Mouse (Mus musculus) bone marrow, adult 2 months (tissue): Measurements from ENCODE around the gene Stmn3. TPM values are rescaled to one million over a fixed set of nuclear protein-coding genes. Genes with fewer than 3 reads are reported as not detected.
A peak's percentile ranks its signal among the peaks of the same experiment; 100 is the strongest.

ENCODE experiments used
- H3K27ac ChIP-seq: fragments of 200-500 bp; 2 replicates; pipeline ENCODE4 v1.5.1; 2012; ENCODE audit warnings: low read depth, mild to moderate bottlenecking, control low read depth, inconsistent platforms, low read length; ENCODE audit not compliant: control insufficient read depth, poor library complexity, insufficient read depth
- H3K4me1 ChIP-seq: fragments of 200-500 bp; 2 replicates; pipeline ENCODE4 v1.6.1; 2011; ENCODE audit warnings: low read length; ENCODE audit not compliant: control insufficient read depth, insufficient read depth
- H3K4me3 ChIP-seq: fragments of 200-500 bp; replicated peaks from 2 replicates; pipeline ENCODE3; 2011; ENCODE audit warnings: mild to moderate bottlenecking, low read depth, low read length, control low read depth; ENCODE audit not compliant: control insufficient read depth
- CTCF ChIP-seq: fragments of 200-500 bp; IDR thresholded peaks from 2 replicates; pipeline ENCODE4 v1.5.1; 2011; ENCODE audit warnings: low read length, control low read depth; ENCODE audit not compliant: control insufficient read depth, insufficient read depth
- POLR2A ChIP-seq: fragments of 200-500 bp; IDR thresholded peaks from 2 replicates; pipeline ENCODE4 v1.6.1; 2011; ENCODE audit warnings: low read depth, mild to moderate bottlenecking, control low read depth, low read length, borderline replicate concordance; ENCODE audit not compliant: control insufficient read depth
- WGBS: fragments of 180-500 bp; shearing (Covaris S2); methylation state at CpG from one replicate; pipeline ENCODE4 v1.1.7; 2018; 5-methylcytosine and 5-hydroxymethylcytosine counted together
- polyA plus RNA-seq: library from polyadenylated mRNA; stranded (reverse); fragments of >200 nt; gene quantifications from 2 replicates; pipeline ENCODE4 v1.2.4, GENCODE M21; 2011; ENCODE audit warnings: low replicate concordance; ENCODE audit not compliant: missing spikeins, insufficient read depth, insufficient read length

The Stmn3 gene
- polyA plus RNA-seq, 1 experiment, result 2.7 TPM

GRCm38 (mm10) chr2:181322136-181322535 is 7.8 kb upstream of the Stmn3 start:
- Histone ChIP-seq H3K27ac (no peak overlapping the region), H3K4me1 (no peaks in the 10 kb centered on the region; the same call in 1 of the 2 replicates), H3K4me3 (no peak overlapping the region)
- WGBS, result 88% methylated on average over 5 of the region's 5 CpGs
- TF ChIP-seq CTCF, result no peak
- TF ChIP-seq POLR2A, result no peak

- TF ChIP-seq POLR2A (no peak), CTCF (no peak)
- no peak overlapping the region for H3K27ac ChIP-seq
- H3K4me3 ChIP-seq, result peak overlapping the region; percentile 90
- H3K4me1 ChIP-seq, result no peaks in the 10 kb centered on the region; the same call in 1 of the 2 replicates
- WGBS, result 10% methylated on average over 7 of the region's 7 CpGs
These were observed 5.8 kb upstream of the Stmn3 start for GRCm38 (mm10) chr2:181320103-181320499.

DNA sequence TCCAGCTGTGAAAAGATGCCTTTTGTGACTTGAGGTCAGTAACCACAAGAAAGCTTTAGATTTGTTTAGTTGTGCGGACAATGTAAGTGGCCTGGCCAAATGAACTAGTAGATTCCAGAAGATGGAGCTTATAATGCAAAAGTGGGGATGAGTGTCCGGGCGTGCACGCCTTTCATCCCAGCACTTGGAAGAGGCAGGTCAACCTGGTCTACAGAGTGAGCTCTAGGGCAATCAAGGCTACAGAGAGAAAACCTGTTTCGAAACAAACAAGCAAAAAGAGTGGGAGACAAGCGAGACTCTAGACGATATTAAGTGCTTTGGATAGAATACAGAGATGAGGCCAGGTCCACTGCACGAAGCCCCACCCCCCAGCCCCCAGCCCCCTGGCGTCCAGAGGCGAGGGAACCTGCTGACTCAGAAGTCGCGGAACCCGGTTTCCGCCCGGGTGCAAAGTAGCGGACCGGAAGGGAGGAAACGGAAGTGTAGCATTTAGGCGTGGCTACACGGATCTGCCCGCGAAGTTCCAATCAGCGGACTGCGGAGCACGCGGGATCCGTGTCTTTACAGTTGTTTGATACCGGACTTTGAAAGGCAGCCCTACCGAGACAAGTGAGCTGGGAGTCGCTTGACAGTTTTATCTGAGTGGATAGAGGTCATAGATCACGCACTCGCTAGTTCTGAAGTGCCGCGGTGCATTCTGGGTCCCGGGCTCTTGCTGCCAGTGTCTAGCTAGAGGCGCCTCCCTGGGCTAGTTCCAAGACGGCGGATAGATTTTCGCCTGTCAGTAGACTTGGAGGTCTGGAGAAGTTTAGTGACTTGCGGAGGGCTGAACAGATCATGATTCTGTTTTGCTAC is 5.2 kb upstream of the Stmn3 start, which contains the start of gene Rtel1:
Rtel1 (plus strand) TSS at position 492 of the 855 bp plus-strand sequence.
- TF ChIP-seq CTCF, result no peak
- TF ChIP-seq POLR2A, result peak; percentile 43; the same call in 1 of the 2 replicates
- H3K27ac ChIP-seq, result peak within 1 kb of the TSS; percentile 83
- peak within 1 kb of the TSS; percentile 90 for H3K4me3 ChIP-seq
- no peaks in the 10 kb centered on the region; the same call in 1 of the 2 replicates for H3K4me1 ChIP-seq
- WGBS, result 4% methylated on average over 40 of the region's 40 CpGs

DNA sequence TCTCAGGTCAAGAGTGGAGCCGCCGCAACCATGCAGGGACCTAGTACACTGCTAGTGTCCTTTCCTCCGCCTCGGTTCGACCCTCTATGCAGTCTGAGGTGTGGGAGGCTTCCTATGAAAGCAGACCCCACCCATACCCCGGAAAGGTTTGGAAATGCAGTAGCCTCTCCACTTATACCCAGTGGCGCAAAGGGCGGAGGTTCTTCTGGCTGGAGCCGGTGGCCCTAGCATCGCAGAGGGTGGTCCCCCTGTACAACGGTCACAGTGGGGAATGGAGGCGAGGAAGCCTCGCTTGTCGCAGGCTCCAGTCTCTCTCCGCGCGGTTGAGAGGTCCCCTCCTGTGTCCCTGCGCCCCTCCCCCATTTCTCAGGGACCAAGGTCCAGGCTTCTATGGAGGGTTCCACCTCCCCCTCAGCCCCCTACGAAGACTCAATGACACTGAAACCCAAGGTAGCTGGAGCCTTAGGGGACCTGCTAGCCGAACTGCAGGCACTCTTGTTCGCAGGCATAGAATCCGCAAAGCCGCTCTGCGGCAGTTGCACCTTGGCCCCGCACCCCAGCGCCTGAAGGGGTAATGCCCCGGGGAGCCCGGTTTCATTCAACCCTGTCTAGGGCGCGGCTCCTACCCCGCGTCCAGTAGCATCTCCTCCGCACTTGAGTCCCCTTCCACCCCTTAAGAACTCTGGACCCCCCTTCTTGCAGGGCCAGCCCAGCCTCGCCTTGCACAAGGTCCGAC is 788 bp downstream of the Stmn3 start:
- WGBS, result 12% methylated on average over 35 of the region's 35 CpGs
- Histone ChIP-seq H3K4me1 (no peaks in the 10 kb centered on the region), H3K27ac (no peak overlapping the region), H3K4me3 (no peak overlapping the region)
- TF ChIP-seq CTCF (no peak), POLR2A (no peak)

DNA sequence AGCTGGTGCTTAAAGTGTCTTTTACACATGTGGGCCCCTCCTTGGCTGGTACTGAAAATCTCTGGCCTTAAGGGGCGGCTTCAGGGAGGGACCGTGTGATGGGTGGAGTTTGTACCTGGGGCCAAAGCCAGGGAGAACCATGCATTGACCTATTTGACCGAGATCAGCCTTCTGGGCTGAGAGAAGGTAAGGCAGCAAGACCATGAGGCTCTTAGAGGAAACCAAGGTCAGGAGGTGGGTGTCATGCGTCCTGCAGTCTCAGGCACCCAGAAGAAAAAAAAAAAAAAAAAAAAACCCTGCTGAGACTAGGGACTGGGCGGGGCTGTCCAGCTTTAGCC is 1.3 kb downstream of the Stmn3 start:
- TF ChIP-seq POLR2A, result no peak
- no peak for TF ChIP-seq CTCF
- no peaks in the 10 kb centered on the region for H3K4me1 ChIP-seq
- H3K4me3 ChIP-seq, result no peak overlapping the region
- H3K27ac ChIP-seq, result no peak overlapping the region
- WGBS, result 29% methylated on average over 5 of the region's 5 CpGs

- 72% methylated on average over 3 of the region's 3 CpGs for WGBS
- Histone ChIP-seq H3K4me3 (no peak overlapping the region), H3K4me1 (no peaks in the 10 kb centered on the region), H3K27ac (no peak overlapping the region)
- TF ChIP-seq POLR2A, result no peak
- no peak for TF ChIP-seq CTCF
These were observed 1.9 kb downstream of the Stmn3 start for GRCm38 (mm10) chr2:181312435-181312834.

- Histone ChIP-seq H3K4me1 (no peaks in the 10 kb centered on the region; the same call in 1 of the 2 replicates), H3K27ac (no peak overlapping the region), H3K4me3 (no peak overlapping the region)
- TF ChIP-seq POLR2A (no peak), CTCF (peak; percentile 20; the same call in 1 of the 2 replicates)
- WGBS, result 29% methylated on average over 30 of the region's 30 CpGs
These were observed 7.0 kb downstream of the Stmn3 start for GRCm38 (mm10) chr2:181307144-181307804.

- 42% methylated on average over 1 of the region's 1 CpGs for WGBS
- no peak for TF ChIP-seq POLR2A
- TF ChIP-seq CTCF, result no peak
- Histone ChIP-seq H3K4me1 (no peaks in the 10 kb centered on the region; the same call in 1 of the 2 replicates), H3K4me3 (no peak overlapping the region), H3K27ac (no peak overlapping the region)
These were observed 9.4 kb downstream of the Stmn3 start for GRCm38 (mm10) chr2:181304944-181305343.
